Mouse (Mus musculus) B cell, adult 2 months (primary cell): ENCODE data around the gene Als2.

Source experiments
- DNase-seq, 2 experiments: peaks; one replicate each; pipeline ENCODE4 v3.0.0; 2022

The Als2 gene

GRCm38 (mm10) chr1:59163030-59163461 lies 74.0 kb downstream of the Als2 start, which contains the start of gene Mpp4:
Gene Mpp4 (minus strand): TSS chr1:59163389.
- DNase-seq = no peak

- DNase-seq = no peak
Measured at GRCm38 (mm10) chr1:59162309-59163024, 74.6 kb downstream of the Als2 start.

GRCm38 (mm10) chr1:59161396-59161795 lies 75.6 kb downstream of the Als2 start:
- DNase-seq = no peak

DNA sequence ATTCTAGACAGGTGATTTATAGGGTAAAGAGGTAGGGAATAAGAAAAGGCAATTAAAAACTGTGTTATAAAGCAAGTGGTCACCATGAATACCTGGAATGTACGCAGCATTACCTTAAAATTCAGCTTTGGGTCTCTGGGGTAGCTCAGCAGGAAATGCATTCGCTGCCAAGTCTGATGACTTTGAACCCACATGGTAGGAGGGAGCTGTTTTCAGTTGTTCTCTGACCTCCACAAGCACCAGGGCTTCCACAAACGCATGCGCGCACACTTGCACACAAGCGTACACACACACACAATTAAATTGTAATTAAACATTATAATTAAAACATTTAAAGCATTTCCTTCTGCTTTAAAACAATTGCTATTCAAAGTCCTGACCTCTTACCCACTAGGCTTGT lies 76.2 kb downstream of the Als2 start:
- DNase-seq = no peak

DNA sequence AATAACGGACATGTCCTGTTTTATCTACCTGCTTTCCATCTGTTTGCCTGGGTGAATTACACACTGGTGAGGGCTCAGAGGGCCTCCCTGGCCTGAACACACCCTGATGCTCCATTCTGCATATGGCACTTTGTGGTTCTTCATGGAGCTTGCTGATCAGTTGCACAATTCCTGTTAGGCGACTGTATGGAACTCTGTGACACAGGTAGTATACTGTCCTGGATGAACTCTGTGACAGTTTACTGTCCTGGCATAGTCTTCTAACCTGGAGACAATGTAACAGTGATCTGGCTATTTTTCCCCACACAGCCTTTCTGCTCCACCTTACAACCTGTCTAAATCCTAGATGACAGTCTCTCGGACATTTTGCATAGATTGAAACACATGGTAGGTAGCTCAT lies 77.9 kb downstream of the Als2 start:
- DNase-seq = no peak

- DNase-seq = no peak
Measured at GRCm38 (mm10) chr1:59158498-59158897, 78.5 kb downstream of the Als2 start.

DNA sequence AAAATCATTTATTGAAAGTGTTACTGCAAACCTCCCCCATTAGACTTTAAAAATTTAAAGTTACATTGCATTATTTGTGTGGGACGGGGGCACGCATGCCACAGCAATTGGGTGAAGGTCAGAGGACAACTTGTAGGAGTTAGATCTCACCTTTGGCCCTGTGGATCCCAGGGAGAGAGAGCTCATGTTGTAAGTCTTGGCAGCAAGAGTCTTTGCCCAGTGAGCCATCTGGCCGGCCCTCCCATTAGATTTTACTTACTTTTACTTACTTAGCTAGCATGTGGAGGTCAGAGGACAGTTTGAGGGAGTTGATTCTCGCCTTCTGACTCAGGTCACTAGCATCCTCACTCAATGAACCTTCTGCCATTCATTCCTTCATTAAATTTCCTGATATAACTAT lies 79.2 kb downstream of the Als2 start:
- DNase-seq = no peak

DNA sequence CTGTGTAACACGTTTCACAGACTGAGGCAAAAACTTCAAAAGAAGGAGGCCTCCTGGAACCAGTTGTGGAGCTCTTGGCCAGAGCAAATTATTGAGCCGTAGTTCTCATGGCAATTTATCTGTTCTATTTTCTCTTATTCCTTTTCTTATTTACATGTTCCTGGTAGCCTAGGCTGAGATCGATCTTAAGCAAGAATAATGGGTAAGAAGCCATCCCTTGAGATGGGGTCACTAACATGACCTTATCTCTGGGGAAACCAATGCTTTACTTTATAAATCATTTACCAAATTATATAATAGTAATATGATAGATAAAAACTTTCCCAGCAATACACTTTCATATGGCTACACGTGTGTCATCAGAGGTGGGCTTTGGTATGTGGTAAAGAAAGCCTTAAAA lies 84.7 kb downstream of the Als2 start:
- no peak for DNase-seq

- no peak for DNase-seq
Measured at GRCm38 (mm10) chr1:59150542-59150941, 86.5 kb downstream of the Als2 start.

DNA sequence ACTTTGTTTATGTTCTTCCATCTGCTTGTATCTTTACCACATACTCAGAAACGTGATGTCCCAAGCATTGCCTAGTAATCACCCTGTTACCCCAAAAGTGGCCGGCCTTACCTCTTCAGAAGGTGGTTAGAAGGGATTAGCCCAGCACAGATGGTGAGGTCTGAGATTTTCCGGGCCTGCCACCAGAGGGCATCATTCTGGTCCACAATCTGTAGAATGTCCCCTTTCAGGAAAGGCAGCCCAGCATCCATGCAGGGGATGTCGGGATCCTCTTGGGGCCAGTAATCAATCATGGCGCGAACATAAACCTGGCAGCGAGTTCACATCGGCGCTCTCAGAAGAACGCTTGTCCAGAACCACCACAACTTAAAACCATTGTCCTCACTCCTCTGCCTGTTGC lies 92.5 kb downstream of the Als2 start:
- DNase-seq = peak; percentile 57 to 58

GRCm38 (mm10) chr1:59142809-59143208 lies 94.2 kb downstream of the Als2 start:
- peak; percentile 86 to 89 for DNase-seq

GRCm38 (mm10) chr1:59134419-59134818 lies 102.6 kb downstream of the Als2 start:
- DNase-seq = no peak

- no peak for DNase-seq
Measured at GRCm38 (mm10) chr1:59128879-59129278, 108.2 kb downstream of the Als2 start.

DNA sequence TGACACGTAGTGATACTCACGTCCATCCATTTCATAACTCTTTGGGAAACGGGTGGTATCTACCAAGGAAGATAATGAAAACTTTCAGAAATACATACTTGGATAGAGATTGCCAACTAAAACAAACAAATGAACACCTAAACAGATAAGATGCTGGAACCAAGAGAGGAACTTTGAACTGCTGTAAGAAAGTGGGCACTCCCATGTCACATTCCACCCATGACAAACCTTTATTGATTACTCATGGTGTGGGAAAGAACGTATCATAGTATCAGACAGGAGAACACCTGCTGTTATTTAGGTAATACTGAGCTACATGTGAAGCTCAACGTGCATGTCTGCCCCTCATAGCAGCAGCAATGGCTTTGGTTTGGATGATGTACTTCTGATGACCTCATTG lies 111.5 kb downstream of the Als2 start:
- no peak for DNase-seq

- peak; percentile 88 to 90 for DNase-seq
Measured at GRCm38 (mm10) chr1:59119720-59120457, 117.1 kb downstream of the Als2 start, which contains the start of gene Tmem237. Gene Tmem237 (minus strand): TSS chr1:59120408.
